Mouse (Mus musculus): Measurements from ENCODE around the gene Nucb1.
A peak's percentile ranks its signal among the peaks of the same experiment; 100 is the strongest.

DNA sequence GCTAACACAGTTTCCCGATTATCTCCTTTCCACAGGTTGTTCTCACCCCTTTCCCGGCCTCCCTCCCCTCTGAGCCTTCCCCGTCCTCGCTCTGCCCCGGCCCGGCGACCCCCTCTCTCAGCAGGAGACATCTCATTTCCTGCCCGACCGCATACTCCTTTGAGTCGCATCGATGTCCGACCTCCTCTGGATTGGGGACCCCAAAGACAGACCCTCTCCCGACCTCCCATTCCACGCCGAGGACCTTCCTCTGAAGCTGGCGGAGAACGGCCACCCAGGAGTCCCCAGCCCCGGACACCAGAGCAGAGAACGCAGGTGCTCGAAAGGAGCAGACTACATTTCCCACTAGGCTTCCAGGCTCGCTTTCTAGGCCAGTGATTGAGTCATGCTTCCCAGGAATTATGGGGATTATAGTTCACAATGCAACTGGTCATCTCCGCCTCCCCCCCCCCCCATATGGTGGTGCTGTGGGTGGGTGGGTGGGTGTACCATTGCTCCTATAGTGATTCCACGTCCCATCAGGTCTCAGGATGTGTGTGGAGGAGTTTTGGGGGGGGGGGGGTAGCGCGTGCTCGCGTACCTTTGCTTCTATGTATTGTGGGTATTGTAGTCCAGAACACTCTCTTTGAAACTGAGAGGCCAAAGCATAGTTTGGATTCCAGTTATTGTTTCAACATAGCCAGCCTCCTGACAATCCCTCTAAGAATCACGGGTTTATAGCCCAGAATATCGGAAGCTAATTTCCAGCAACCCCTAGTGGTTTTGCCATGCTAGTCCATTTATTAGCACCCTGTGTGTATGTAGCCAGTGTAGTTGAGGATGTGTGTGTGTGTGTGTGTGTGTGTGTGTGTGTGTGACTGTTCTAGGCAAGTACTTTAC lies 28.2 kb upstream of the Nucb1 start:
- TF ChIP-seq CTCF (IDR thresholded peaks at IDR 0.05; ENCODE audit: low read depth, low read length) = no peak
- 0 out of 2 replicates have a peak, but pooled peaks have one; percentile 19 for TF ChIP-seq POLR2A (IDR thresholded peaks at IDR 0.05; ENCODE audit: extremely low read depth, insufficient read depth, low read length)

Data from liver, adult 2 months (tissue).